Mouse (Mus musculus): ENCODE results near the gene Mat1a.

DNA sequence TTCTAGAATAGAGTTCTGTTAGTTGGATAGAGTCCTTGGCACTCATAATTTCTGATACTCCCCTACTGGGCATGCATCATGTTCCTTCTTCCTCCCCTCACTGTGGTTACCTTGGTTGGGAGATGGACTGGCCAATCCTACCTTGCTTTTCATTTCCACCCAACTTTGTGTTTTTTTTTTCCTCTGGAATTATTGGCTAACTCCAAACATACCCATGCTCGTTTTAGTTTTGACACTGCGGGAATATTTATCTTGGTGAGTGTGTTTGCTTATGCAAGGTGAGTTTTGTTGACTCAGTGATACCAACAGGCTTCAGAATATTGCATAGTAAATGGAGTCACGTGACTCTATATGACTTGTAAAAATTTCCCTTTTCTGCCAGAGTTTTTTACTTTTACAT, 4.1 kb upstream of the Mat1a start:
- no peak for TF ChIP-seq CTCF (IDR thresholded peaks at IDR 0.05; ENCODE audit: extremely low read depth, insufficient read depth, insufficient read length, insufficient replicate concordance)
- no peak for TF ChIP-seq POLR2A (IDR thresholded peaks at IDR 0.05; ENCODE audit: low read depth, low read length)

All from spleen, adult 2 months (tissue).